19 mouse cellular contexts compared by ENCODE assay signal in the genomic region with DNA sequence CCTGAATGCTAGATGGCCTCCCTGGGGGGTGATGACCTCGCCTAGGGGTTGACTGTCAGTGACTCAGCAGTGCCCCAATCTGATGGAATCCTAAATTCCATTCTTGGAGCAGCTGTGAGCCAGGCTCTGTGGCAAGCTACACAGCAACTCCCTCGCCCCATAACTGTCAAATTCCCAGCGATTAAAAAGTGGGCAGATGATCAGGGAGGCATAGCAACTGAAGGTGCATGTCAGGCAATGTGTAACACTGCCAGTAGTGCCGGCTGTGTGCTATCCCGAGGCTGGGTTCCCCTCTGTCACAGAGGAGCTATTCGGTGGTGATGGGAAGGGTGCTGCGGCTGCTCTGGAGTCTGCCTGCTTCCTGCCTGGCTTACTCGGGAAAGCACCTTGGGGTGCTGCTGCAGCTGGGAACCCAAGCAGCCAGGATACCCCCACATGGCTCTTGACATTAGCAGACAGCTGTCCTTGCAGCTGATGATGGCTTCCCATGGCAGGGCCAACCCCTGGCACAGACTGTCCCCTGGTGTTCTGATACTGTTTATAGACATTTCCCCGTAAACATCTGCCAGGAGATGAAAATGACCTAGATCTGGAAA. TPM values are rescaled to one million over a fixed set of nuclear protein-coding genes. Genes with fewer than 3 reads are reported as not detected.
DNase-seq lines count a peak whose midpoint lies in the region; ATAC-seq lines count a peak whose summit lies in the region.
"Had no signal": no experiment of that assay in that cellular context is flagged by ENCODE, and none has a peak within 500 bp of the region (broad histone marks: within the 10 kb centered on the region; RNA-seq: fewer than 3 reads in every experiment).

No protein-coding gene starts in this region.

- 0 out of 2 replicates have a peak, but pooled peaks cover 4% of the 10 kb centered on the region for H3K27me3 ChIP-seq in heart, embryonic 11.5 days (ENCODE audit: control insufficient read depth, insufficient read depth, low read length)
- H3K27me3 ChIP-seq: midbrain, embryonic 15.5 days had no signal

- intact Hi-C loops in heart, postnatal 36 days (cut with DNase I): no loop called here

- ATAC-seq in heart, embryonic 11.5 days (replicated peaks; ENCODE audit: insufficient number of reproducible peaks, low FRiP score, low TSS enrichment): no peak
- no peak for ATAC-seq in erythroid progenitor cell, adult 5-6 weeks (replicated peaks; ENCODE audit: low FRiP score, poor library complexity, severe bottlenecking)
- ATAC-seq: midbrain, embryonic 15.5 days had no signal

- peak; percentile 68 to 83 for DNase-seq in heart, adult 18-20 months
- DNase-seq in right cerebral cortex, adult 18-20 months: peak; percentile 33
- DNase-seq in right cerebral cortex, postnatal 25 days: no peak
- DNase-seq in heart, postnatal 36 days: peak; percentile 29 to 51
- no peak for DNase-seq in adrenal gland, postnatal 4 days (ENCODE audit: low spot score in 2 of 2)
- no peak for DNase-seq in retina, embryonic 14.5 days (ENCODE audit: low spot score)
- DNase-seq: adrenal gland, postnatal 36 days; cerebellum, adult 2 months; kidney, adult 8-10 months; liver; lung, postnatal 10 days; right cerebral cortex, postnatal 14 days; thymus, postnatal 4 days had no signal

- no peak overlapping the region for H3K4me2 ChIP-seq in heart, embryonic 11.5 days
- H3K4me2 ChIP-seq: midbrain, embryonic 15.5 days had no signal

- no peak overlapping the region for H3K27ac ChIP-seq in heart, embryonic 11.5 days (ENCODE audit: low read depth, low read length)
- H3K27ac ChIP-seq: embryonic facial prominence, embryonic 10.5 days; midbrain, embryonic 15.5 days had no signal

- no peak overlapping the region for H3K9ac ChIP-seq in heart, embryonic 11.5 days (ENCODE audit: low read depth, low read length)
- H3K9ac ChIP-seq: midbrain, embryonic 15.5 days had no signal

- no peak overlapping the region for H3K4me3 ChIP-seq in heart, embryonic 11.5 days (ENCODE audit: low read depth, low read length)
- H3K4me3 ChIP-seq: embryonic facial prominence, embryonic 10.5 days; midbrain, embryonic 15.5 days had no signal

- H3K4me1 ChIP-seq in heart, embryonic 11.5 days (ENCODE audit: control insufficient read depth, insufficient read depth, low read length): peaks cover 2% of the 10 kb centered on the region; the same call in 1 of the 2 replicates
- H3K4me1 ChIP-seq: midbrain, embryonic 15.5 days had no signal

- 66% methylated on average over 9 of the region's 9 CpGs for WGBS in heart, embryonic 11.5 days (ENCODE audit: insufficient replicate concordance)

- H3K36me3 ChIP-seq in heart, embryonic 11.5 days (ENCODE audit: control insufficient read depth, insufficient read depth, low read length): no peaks in the 10 kb centered on the region
- H3K36me3 ChIP-seq: midbrain, embryonic 15.5 days had no signal

- no peaks in the 10 kb centered on the region for H3K9me3 ChIP-seq in heart, embryonic 11.5 days (replicated peaks; ENCODE audit: control insufficient read depth, low read length)
- H3K9me3 ChIP-seq: embryonic facial prominence, embryonic 10.5 days; midbrain, embryonic 15.5 days had no signal

RNA-seq across cellular contexts. Expression of gene Chga, which starts 31.6 kb away (rescaled TPM):
- not detected for total RNA-seq in heart, adult 18-20 months (2021)
- 0.27 TPM in 1 of 2 replicates, not detected in the other for polyA plus RNA-seq in heart, embryonic 11.5 days (2014; fragmentation: Nextera tagmentation; extraction: Ambion mirVana)
- total RNA-seq in heart, postnatal 36 days (2021): not detected
- total RNA-seq in adrenal gland, postnatal 4 days (2021): 1,000 to 10,000 TPM; 1,913 to 1,920 TPM
- not detected in 2 replicates for total RNA-seq in erythroid progenitor cell, adult 5-6 weeks (2015; ENCODE audit: low replicate concordance)
- total RNA-seq in erythroid progenitor cell, adult 5-6 weeks (2017; ENCODE audit: low replicate concordance): not detected in 2 replicates
- total RNA-seq: neutrophil, adult 5-6 weeks had no signal
- polyA plus RNA-seq: heart, postnatal 0 days had no signal

Comparison
In these comparisons a context has a peak if more than half of its experiments do, and no peak if none do; other contexts are left out.
1. DNase-seq: peak in heart, adult 18-20 months (2 of 2), right cerebral cortex, adult 18-20 months (single experiment) and heart, postnatal 36 days (2 of 2); none in right cerebral cortex, postnatal 25 days (single experiment), adrenal gland, postnatal 4 days (0 of 2) and retina, embryonic 14.5 days (single experiment).
2. RNA of gene Chga, which starts 31.6 kb away (total RNA-seq): 1,913 to 1,920 TPM in adrenal gland, postnatal 4 days; not detected in heart, adult 18-20 months, not detected in heart, postnatal 36 days and not detected in erythroid progenitor cell, adult 5-6 weeks; every median in the first group is over 1,000 times any median in the second.